Mouse (Mus musculus): ENCODE data around the gene Nfe2. TPM values are rescaled to one million over a fixed set of nuclear protein-coding genes. Genes with fewer than 3 reads are reported as not detected.

The Nfe2 gene
- polyA plus RNA-seq, 1 experiment = 1.0 TPM

DNA sequence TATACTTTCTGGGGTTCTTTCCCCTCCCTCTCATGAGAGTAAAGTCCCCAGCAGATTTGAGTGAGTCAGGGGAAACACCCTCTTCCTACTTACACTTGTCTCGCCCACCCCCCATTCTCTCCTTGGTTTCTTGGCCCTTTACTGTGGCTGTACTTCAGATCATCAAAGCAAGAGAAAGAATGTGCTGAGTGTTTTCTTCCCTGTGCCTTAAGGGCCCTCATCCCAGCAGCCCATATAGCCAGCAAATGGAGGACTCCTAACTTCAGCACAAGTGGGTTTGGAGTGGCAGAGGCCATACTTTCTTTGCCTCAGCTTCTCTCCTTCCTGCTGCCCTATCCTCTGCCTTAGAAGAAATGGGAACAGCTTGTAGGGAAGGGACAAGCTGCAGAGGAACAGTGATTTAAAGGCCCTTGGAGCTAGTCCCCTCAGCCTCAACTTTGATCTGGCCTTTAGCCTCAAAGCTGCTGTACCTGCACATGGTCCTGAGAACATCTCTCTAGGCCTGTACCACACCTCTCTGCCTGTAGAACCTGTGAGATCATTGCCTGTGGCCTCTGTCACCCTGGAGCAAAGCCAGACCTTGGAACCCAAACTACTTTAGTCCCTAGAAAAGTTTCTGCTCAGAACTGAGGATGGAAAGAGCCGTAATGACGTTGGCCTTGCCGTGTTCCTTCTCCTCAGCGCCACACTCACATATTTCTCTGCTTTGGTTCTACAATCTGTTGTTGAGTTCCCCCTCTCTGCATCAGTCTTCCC lies 40.8 kb upstream of the Nfe2 start:
- DNase-seq = no peak
- TF ChIP-seq CTCF (conservative IDR thresholded peaks at IDR 0.05; ENCODE audit: insufficient read depth, insufficient read length, low read depth, low read length) = no peak
- no peak for TF ChIP-seq POLR2A (IDR thresholded peaks at IDR 0.05; ENCODE audit: low read depth, low read length)
- Histone ChIP-seq H3K36me3 (ENCODE audit: control insufficient read depth, insufficient read depth, low read length) (no peaks in the 10 kb centered on the region), H3K27ac (ENCODE audit: insufficient read depth, low read depth, low read length) (no peak overlapping the region), H3K27me3 (replicated peaks; ENCODE audit: control insufficient read depth, insufficient read depth, low read length) (no peaks in the 10 kb centered on the region), H3K4me1 (ENCODE audit: control insufficient read depth, insufficient read depth, low read length) (peaks cover 7% of the 10 kb centered on the region), H3K4me3 (ENCODE audit: insufficient read depth, low read depth, low read length) (no peak overlapping the region)
- 79% methylated on average over 5 of the region's 5 CpGs for WGBS

DNA sequence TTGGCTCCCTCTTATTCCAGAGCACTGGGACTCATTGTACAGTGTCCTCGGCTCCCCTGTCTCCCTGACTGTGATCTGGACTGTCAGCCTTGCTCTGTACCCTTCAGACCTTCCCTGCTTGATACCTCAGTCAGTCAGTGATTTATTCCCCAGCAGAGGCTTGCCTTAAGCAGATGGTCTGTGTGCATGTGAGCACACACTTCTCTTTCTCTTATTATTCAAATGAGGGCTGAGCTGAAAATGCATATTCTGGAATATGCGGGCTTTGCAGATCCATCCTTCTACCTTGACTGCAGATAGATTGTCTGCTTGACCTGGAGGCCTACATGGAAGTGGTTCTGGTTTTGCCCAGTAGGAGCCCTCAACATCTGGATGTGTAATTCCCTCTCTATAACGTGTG lies 39.8 kb upstream of the Nfe2 start:
- H3K36me3 ChIP-seq (ENCODE audit: control insufficient read depth, insufficient read depth, low read length) = no peaks in the 10 kb centered on the region
- H3K4me1 ChIP-seq (ENCODE audit: control insufficient read depth, insufficient read depth, low read length) = peaks cover 4% of the 10 kb centered on the region; the same call in 1 of the 2 replicates
- no peak for TF ChIP-seq POLR2A (IDR thresholded peaks at IDR 0.05; ENCODE audit: low read depth, low read length)
- no peak for TF ChIP-seq CTCF (conservative IDR thresholded peaks at IDR 0.05; ENCODE audit: insufficient read depth, insufficient read length, low read depth, low read length)
- no peaks in the 10 kb centered on the region for H3K27me3 ChIP-seq (replicated peaks; ENCODE audit: control insufficient read depth, insufficient read depth, low read length)
- WGBS = 87% methylated on average over 3 of the region's 3 CpGs
- H3K27ac ChIP-seq (ENCODE audit: insufficient read depth, low read depth, low read length) = no peak overlapping the region
- H3K4me3 ChIP-seq (ENCODE audit: insufficient read depth, low read depth, low read length) = no peak overlapping the region
- DNase-seq = no peak

DNA sequence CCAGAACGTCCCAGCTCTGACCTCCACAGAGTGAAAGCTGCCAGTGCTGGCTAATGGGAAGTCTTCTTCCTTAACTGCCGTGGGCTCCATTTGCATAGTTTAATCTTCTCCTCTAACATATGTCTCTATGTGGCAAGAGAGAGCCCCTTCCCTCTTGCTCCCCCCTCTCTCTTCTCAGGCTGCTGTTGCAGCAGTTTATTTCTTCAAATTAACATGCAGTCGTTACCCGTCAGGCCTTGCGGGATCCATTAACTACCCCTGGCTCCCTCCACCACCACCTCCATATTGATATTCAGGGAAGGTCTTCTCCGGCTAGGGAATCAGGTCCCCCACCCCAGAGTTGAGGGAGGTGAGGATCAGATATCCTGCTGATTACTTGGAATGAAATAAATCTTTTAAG lies 39.1 kb upstream of the Nfe2 start:
- Histone ChIP-seq H3K36me3 (ENCODE audit: control insufficient read depth, insufficient read depth, low read length) (no peaks in the 10 kb centered on the region), H3K27ac (ENCODE audit: insufficient read depth, low read depth, low read length) (no peak overlapping the region), H3K27me3 (replicated peaks; ENCODE audit: control insufficient read depth, insufficient read depth, low read length) (no peaks in the 10 kb centered on the region), H3K4me1 (ENCODE audit: control insufficient read depth, insufficient read depth, low read length) (peaks cover 4% of the 10 kb centered on the region; the same call in 1 of the 2 replicates), H3K4me3 (ENCODE audit: insufficient read depth, low read depth, low read length) (no peak overlapping the region)
- TF ChIP-seq POLR2A (IDR thresholded peaks at IDR 0.05; ENCODE audit: low read depth, low read length) (no peak), CTCF (conservative IDR thresholded peaks at IDR 0.05; ENCODE audit: insufficient read depth, insufficient read length, low read depth, low read length) (no peak)
- DNase-seq = no peak
- WGBS = 80% methylated on average over 6 of the region's 6 CpGs

DNA sequence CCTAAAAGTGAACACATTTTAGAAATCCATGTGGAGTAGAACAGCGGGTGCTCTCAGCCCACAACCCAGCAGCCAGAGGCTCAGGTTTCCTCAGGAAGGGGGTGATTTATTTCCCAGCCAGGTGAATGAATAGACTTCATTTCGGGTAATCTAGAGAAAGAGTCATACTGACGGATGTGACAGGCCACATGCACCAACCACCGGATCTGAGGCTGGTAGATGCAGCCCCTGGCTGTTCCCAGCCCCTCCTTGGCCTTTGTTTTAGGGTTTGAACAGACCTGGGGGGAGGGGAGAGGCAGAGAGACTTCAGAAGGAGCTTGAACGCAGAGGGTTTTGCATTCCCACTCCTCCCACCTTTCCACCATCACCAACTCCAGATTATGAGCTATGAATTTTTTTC lies 37.6 kb upstream of the Nfe2 start:
- no peaks in the 10 kb centered on the region for H3K27me3 ChIP-seq (replicated peaks; ENCODE audit: control insufficient read depth, insufficient read depth, low read length)
- WGBS = 50% methylated on average over 5 of the region's 5 CpGs
- H3K4me3 ChIP-seq (ENCODE audit: insufficient read depth, low read depth, low read length) = no peak overlapping the region
- no peaks in the 10 kb centered on the region for H3K36me3 ChIP-seq (ENCODE audit: control insufficient read depth, insufficient read depth, low read length)
- H3K4me1 ChIP-seq (ENCODE audit: control insufficient read depth, insufficient read depth, low read length) = peaks cover 4% of the 10 kb centered on the region; the same call in 1 of the 2 replicates
- no peak for DNase-seq
- no peak overlapping the region for H3K27ac ChIP-seq (ENCODE audit: insufficient read depth, low read depth, low read length)
- no peak for TF ChIP-seq POLR2A (IDR thresholded peaks at IDR 0.05; ENCODE audit: low read depth, low read length)
- TF ChIP-seq CTCF (conservative IDR thresholded peaks at IDR 0.05; ENCODE audit: insufficient read depth, insufficient read length, low read depth, low read length) = no peak

DNA sequence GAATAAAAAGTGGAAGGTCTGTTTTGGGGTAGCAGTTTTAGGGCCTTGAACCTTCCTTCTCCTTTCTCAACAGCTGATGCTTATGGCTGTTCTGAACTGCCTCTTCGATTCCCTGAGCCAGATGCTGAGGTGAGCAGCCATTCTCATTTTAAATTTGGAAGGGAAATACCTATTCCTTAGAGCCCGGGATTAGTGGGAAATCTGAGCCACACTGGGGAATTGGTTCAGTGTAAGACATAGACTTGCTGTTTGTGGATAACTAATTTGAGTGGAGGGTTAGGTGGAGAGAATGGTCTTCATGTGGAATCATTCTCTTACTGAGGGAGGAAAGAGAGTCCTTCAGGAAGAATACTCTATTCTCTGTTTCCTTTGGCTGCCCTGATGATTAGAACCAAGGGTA lies 36.4 kb upstream of the Nfe2 start:
- Histone ChIP-seq H3K27me3 (replicated peaks; ENCODE audit: control insufficient read depth, insufficient read depth, low read length) (no peaks in the 10 kb centered on the region), H3K36me3 (ENCODE audit: control insufficient read depth, insufficient read depth, low read length) (no peaks in the 10 kb centered on the region), H3K4me1 (ENCODE audit: control insufficient read depth, insufficient read depth, low read length) (peaks cover 4% of the 10 kb centered on the region), H3K4me3 (ENCODE audit: insufficient read depth, low read depth, low read length) (no peak overlapping the region), H3K27ac (ENCODE audit: insufficient read depth, low read depth, low read length) (no peak overlapping the region)
- 77% methylated on average over 2 of the region's 2 CpGs for WGBS
- no peak for TF ChIP-seq POLR2A (IDR thresholded peaks at IDR 0.05; ENCODE audit: low read depth, low read length)
- TF ChIP-seq CTCF (conservative IDR thresholded peaks at IDR 0.05; ENCODE audit: insufficient read depth, insufficient read length, low read depth, low read length) = no peak
- no peak for DNase-seq

DNA sequence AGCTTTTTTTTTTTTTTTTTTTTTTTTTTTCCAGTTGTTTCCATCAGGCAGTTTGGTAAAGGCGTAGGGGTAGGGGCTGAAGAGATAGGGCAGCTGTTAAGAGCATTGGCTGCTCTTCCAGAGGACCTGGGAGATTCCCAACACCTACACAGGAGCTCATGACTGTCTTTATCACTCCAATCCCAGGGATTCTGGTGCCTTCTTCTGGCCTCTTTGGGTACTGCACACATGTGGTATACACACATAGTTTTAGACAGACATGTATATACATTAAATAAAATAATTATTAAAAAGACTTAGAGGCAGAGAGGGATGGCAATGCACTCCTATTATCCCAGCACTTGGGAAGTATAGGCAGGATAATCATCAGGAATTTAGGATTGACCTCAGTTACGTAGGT lies 35.2 kb upstream of the Nfe2 start:
- 97% methylated on average over 2 of the region's 2 CpGs for WGBS
- TF ChIP-seq CTCF (conservative IDR thresholded peaks at IDR 0.05; ENCODE audit: insufficient read depth, insufficient read length, low read depth, low read length) = no peak
- TF ChIP-seq POLR2A (IDR thresholded peaks at IDR 0.05; ENCODE audit: low read depth, low read length) = no peak
- Histone ChIP-seq H3K36me3 (ENCODE audit: control insufficient read depth, insufficient read depth, low read length) (no peaks in the 10 kb centered on the region), H3K4me1 (ENCODE audit: control insufficient read depth, insufficient read depth, low read length) (peaks cover 4% of the 10 kb centered on the region), H3K27me3 (replicated peaks; ENCODE audit: control insufficient read depth, insufficient read depth, low read length) (no peaks in the 10 kb centered on the region), H3K4me3 (ENCODE audit: insufficient read depth, low read depth, low read length) (no peak overlapping the region), H3K27ac (ENCODE audit: insufficient read depth, low read depth, low read length) (no peak overlapping the region)
- no peak for DNase-seq

DNA sequence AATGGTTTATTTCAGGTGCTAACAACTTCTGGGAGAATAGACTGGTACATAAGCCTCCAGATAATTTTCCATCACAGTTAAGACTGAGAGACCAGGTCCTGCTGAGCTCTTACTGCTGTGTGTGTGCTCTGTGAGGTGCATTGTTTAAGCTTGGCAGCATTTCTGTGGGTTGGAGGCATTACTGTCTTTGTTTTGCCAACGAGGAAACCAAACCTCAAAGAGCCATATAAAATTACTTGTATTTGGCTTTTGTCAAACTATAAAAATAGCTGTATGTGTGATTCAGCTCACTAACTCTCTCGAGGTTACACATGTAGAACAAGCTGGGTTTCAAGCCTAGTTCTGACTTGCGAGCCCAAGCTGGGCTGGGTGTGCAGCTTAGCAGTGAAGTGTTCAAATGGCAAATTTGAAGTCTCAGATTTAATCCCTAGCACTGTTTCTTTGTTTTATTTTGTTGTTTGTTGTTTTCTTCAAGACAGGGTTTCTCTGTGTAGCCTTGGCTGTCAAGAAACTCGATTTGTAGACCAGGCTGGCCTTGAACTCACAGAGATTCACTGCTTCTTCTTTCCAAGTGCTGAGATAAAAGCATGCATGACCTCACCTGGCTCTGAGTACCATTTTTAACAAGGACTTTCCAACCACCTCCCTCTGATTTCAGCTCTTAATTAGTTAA lies 34.6 kb upstream of the Nfe2 start:
- peaks cover 4% of the 10 kb centered on the region for H3K4me1 ChIP-seq (ENCODE audit: control insufficient read depth, insufficient read depth, low read length)
- WGBS = 75% methylated on average over 4 of the region's 4 CpGs

More for the DNA sequence above, 34.6 kb upstream of the Nfe2 start:
- Histone ChIP-seq H3K27ac (ENCODE audit: insufficient read depth, low read depth, low read length) (no peak overlapping the region), H3K4me3 (ENCODE audit: insufficient read depth, low read depth, low read length) (no peak overlapping the region), H3K36me3 (ENCODE audit: control insufficient read depth, insufficient read depth, low read length) (no peaks in the 10 kb centered on the region), H3K27me3 (replicated peaks; ENCODE audit: control insufficient read depth, insufficient read depth, low read length) (no peaks in the 10 kb centered on the region)
- TF ChIP-seq CTCF (conservative IDR thresholded peaks at IDR 0.05; ENCODE audit: insufficient read depth, insufficient read length, low read depth, low read length) (no peak), POLR2A (IDR thresholded peaks at IDR 0.05; ENCODE audit: low read depth, low read length) (no peak)
- no peak for DNase-seq
